Mouse (Mus musculus): ENCODE data around the gene Sgms1. TPM values are rescaled to one million over a fixed set of nuclear protein-coding genes. Genes with fewer than 3 reads are reported as not detected.
"Not testable (repeated sequence)": the region's sequence is repeated elsewhere in the genome, so short reads cannot be mapped to it uniquely, and the experiment has no call there.

Sgms1 gene
- total RNA-seq, 2 experiments from 2014 or later = 45.3 to 46.0 TPM

DNA sequence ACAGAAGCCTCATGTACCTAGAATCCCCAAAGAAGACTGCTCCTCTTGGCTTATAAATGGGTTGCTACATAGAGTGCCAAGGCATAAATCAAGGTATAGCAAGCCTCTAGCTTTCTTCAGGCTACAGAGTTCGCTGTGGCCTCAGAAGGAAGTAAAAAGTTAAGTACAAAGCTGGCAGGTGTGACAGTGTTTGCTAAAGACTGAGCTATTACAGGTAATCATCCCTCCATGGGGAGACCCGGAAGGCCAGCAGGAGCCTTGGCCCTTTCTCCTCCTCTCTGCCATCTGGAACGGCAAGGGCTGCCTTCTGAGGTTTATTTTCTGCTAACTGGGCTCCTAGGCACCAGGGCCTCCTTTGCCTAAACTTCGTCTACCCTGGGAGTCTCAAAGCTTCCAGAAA is 285.3 kb downstream of the Sgms1 start:
- no peak for DNase-seq (ENCODE audit: low spot score in 2 of 2)

- peak; percentile 24 to 26 for DNase-seq (ENCODE audit: low spot score in 2 of 2)
Observed at GRCm38 (mm10) chr19:32102976-32103300, 286.6 kb downstream of the Sgms1 start.

GRCm38 (mm10) chr19:32102294-32102975 is 287.1 kb downstream of the Sgms1 start:
- no peak for DNase-seq (ENCODE audit: low spot score in 2 of 2)

DNA sequence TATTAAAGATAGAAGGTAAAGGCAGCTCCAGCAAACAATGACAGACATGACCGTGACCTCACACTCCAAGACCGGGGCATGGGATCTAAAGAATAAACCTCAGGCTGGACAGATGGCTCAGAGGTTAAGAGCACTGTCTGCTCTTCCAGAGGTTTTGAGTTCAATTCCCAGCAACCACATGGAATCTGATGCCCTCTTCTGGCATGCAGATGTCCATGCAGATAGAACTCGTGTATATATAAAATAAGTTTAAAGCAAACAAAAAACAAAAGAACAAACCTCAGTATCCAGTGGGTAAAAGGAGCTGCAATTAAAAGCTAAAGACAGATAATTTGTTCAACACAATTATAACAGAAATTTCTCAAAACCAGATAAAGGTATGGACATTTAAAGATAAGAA is 290.9 kb downstream of the Sgms1 start:
- DNase-seq (ENCODE audit: low spot score in 2 of 2) = no peak

DNA sequence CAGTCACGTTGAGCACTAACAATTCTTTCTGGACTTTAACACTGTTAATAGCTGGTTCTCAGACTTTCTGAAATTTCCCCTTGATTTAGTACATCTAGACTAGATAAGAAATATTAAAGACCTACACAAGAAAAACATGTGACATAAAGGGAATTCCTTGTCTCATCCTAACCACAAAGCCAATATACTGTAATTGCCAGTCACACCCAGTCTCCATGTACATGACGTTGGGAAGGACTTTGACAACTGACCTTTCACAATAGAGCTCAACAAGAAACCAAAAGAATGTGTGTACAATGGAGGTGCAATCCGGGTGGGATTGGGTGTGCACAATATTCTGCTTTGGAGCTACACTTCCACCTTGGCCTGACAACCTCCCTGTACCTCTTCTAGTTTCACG is 297.2 kb downstream of the Sgms1 start:
- DNase-seq (ENCODE audit: low spot score in 2 of 2) = no peak

DNA sequence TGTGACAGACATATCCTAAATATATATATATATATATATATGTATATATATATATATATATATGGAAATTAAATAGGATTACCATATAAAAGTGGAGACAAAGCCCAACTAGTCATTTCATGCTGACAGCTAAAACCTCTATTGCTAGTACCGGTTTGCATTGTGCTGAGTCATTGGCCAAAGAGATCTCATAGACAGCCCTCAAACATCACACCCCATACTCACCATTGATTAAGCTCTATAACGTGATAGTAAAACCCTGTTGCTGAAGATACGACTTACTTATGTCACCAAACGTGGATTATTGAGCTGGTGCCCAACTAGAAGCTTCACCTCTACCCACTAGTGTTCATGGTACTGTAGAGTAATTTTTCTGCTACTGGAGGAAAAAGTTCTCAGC is 298.7 kb downstream of the Sgms1 start:
- DNase-seq (ENCODE audit: low spot score in 2 of 2) = no peak

- no peak for DNase-seq (ENCODE audit: low spot score in 2 of 2)
Observed at GRCm38 (mm10) chr19:32088570-32088969, 300.9 kb downstream of the Sgms1 start.

DNA sequence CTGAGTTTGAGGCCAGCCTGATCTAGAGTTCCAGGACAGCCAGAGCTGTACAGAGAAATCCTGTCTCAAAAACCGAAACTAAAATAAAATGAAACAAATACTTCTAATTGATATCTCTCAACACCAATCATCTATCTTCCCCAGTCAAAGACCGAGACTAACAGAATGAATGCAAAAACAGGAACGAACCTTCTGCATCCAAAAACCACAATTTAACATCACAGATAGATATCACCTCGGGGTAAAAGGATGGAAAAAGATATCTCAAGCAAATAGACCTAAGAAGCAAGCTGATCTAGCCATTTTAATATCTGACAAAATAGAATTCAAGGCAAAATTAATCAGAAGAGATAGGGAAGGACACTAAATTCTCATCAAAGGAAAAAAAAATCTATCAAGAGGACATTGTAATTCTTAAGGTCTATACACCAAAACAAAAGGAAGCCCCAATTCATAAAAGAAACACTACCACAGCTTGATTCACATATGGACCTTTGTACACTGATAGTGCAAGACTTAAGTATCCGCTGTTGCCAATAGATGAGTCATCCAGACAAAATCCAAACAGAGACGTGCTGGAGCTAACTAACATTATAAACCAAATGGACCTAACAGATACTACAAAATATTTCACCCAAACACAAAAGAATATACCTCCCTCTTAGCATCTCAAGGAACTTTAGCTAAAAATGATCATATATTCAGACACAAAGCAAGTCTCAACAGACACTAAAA is 301.6 kb downstream of the Sgms1 start:
- DNase-seq (ENCODE audit: low spot score in 2 of 2) = no peak

- not testable (repeated sequence) for DNase-seq (ENCODE audit: low spot score in 2 of 2)
Observed at GRCm38 (mm10) chr19:32084813-32085212, 304.7 kb downstream of the Sgms1 start.

Other genes with a start within 250 kb of the Sgms1 start
- 10 to 100 TPM; 34.2 to 43.4 TPM for gene Rpl9-ps6, start 76.9 kb upstream of the Sgms1 start, total RNA-seq (2021)
- gene Minpp1, start 96.1 kb upstream of the Sgms1 start, total RNA-seq (2021) = 10 to 100 TPM; 66.5 to 68.9 TPM
- 10 to 100 TPM; 10.5 to 10.8 TPM for gene Papss2, start 206.1 kb upstream of the Sgms1 start, total RNA-seq (2021)

Data from left cerebral cortex, adult 18-20 months (tissue).